Mouse (Mus musculus): ENCODE measurements around the gene Vmn1r125.
"Not testable (repeated sequence)": the region's sequence is repeated elsewhere in the genome, so short reads cannot be mapped to it uniquely, and the experiment has no call there.

Vmn1r125 gene

DNA sequence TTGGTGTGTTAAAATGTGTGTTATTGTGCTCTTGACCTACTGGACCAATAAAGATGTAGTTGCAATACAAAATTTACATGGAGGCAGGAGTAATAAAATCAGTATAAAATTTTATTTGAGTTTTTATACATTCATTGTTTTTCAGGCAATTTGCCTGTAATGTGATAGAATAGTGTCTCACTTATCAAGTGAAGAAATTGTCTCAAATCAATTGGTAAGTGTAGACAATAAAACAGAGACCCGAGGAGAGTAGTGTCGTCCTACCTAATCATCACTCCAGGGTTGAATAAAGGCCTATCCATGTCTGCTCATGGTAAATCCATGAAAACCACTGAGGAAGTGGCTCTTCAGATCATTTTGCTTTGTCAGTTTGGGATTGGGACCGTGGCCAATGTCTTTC lies at the start of gene Vmn1r125:
TSS of gene Vmn1r125 (plus strand) at position 301 of the 400 bp plus-strand sequence.
- in situ Hi-C loops (cut with MboI, MseI), result loop anchor here (25.0 kb wide), 1 partner anchor 1160 kb away; the partner anchor contains the start of gene Gm16442

DNA sequence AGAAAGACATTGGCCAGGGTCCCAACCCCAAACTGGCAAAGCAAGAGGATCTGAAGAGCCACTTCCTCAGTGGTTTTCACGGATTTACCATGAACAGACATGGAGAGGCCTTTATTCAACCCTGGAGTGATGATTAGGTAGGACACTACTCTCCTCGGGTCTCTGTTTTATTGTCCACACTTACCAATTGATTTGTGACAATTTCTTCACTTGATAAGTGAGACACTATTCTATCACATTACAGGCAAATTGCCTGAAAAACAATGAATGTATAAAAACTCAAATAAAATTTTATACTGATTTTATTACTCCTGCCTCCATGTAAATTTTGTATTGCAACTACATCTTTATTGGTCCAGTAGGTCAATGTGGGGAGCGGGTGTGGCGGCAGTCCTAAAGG lies 11.5 kb upstream of the Vmn1r125 start, which contains the start of gene Vmn1r124:
TSS of gene Vmn1r124 (minus strand) at position 101 of the 400 bp plus-strand sequence.
- in situ Hi-C loops (cut with MboI, MseI), result loop anchor here (10.0 to 25.0 kb wide), 2 partner anchors 1148 to 1694 kb away; partner anchors contain the start of gene Gm16442

DNA sequence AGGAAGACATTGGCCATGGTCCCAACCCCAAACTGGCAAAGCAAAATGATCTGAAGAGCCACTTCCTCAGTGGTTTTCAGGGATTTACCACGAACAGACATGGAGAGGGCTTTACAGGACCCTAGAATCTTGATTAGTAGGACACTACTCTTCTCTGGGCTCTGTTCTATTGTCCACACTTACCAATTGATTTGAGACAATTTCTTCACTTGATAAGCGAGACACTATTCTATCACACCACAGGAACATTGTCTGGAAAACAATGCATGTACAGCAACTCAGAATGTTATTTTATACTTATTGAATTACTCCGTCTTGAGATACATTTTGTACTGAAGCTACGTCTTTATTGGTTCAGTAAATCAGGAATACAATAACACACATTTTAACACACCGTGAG lies 29.4 kb downstream of the Vmn1r125 start, which contains the start of gene Vmn1r126:
TSS of gene Vmn1r126 (minus strand) at position 101 of the 400 bp plus-strand sequence.
- in situ Hi-C loops (cut with MboI, MseI), result not testable (repeated sequence)

DNA sequence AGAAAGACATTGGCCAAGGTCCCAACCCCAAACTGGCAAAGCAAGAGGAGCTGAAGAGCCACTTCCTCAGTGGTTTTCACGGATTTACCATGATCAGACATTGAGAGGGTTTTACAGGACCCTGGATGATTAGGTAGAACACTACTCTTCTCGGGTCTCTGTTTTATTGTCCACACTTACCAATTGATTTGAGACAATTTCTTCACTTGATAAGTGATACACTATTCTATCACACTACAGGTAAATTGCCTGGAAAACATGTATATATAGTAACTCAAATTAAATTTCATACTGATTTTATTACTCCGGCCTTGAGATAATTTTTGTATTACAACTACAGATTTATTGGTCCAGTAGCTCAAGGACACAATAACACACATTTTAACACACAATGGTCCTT lies 47.8 kb downstream of the Vmn1r125 start, which contains the start of gene Vmn1r127:
TSS of gene Vmn1r127 (minus strand) at position 101 of the 400 bp plus-strand sequence.
- in situ Hi-C loops (cut with MboI, MseI), result not testable (repeated sequence)

All from T-helper 2 cell (primary cell).